Mouse (Mus musculus): ENCODE data around the gene Kat8.
A peak's percentile ranks its signal among the peaks of the same experiment; 100 is the strongest.
"Not testable (repeated sequence)": the region's sequence is repeated elsewhere in the genome, so short reads cannot be mapped to it uniquely, and the experiment has no call there.

Kat8 gene

GRCm38 (mm10) chr7:127912190-127912871, at the start of gene Kat8:
Kat8 (plus strand) TSS chr7:127912516.
- DNase-seq (ENCODE audit: low spot score in 2 of 2), result peak; percentile 69 to 89

GRCm38 (mm10) chr7:127866434-127866833, 45.9 kb upstream of the Kat8 start:
- no peak for DNase-seq (ENCODE audit: low spot score in 2 of 2)

GRCm38 (mm10) chr7:127867641-127868040, 44.7 kb upstream of the Kat8 start:
- DNase-seq (ENCODE audit: low spot score in 2 of 2), result no peak

GRCm38 (mm10) chr7:127869149-127869810, 43.0 kb upstream of the Kat8 start:
- peak in 1 of 2 experiments; percentile 33 for DNase-seq (ENCODE audit: low spot score in 2 of 2)

- no peak for DNase-seq (ENCODE audit: low spot score in 2 of 2)
These were observed 42.0 kb upstream of the Kat8 start for GRCm38 (mm10) chr7:127870136-127870821.

GRCm38 (mm10) chr7:127874812-127875626, 37.3 kb upstream of the Kat8 start:
- DNase-seq (ENCODE audit: low spot score in 2 of 2), result peak in 1 of 2 experiments; percentile 33

GRCm38 (mm10) chr7:127875627-127876001, 36.7 kb upstream of the Kat8 start:
- peak; percentile 79 to 93 for DNase-seq (ENCODE audit: low spot score in 2 of 2)

GRCm38 (mm10) chr7:127876041-127876466, 36.3 kb upstream of the Kat8 start, which contains the start of gene Zfp646:
Zfp646 (plus strand) TSS chr7:127876221.
- DNase-seq (ENCODE audit: low spot score in 2 of 2), result peak; percentile 27 to 62

- peak; percentile 72 to 91 for DNase-seq (ENCODE audit: low spot score in 2 of 2)
These were observed 35.6 kb upstream of the Kat8 start, which contains the start of gene Zfp668 for GRCm38 (mm10) chr7:127876467-127877348. Zfp668 (minus strand) TSS chr7:127876828.

- DNase-seq (ENCODE audit: low spot score in 2 of 2), result no peak
These were observed 33.0 kb upstream of the Kat8 start for GRCm38 (mm10) chr7:127879301-127879700.

GRCm38 (mm10) chr7:127880431-127880830, 31.9 kb upstream of the Kat8 start:
- no peak for DNase-seq (ENCODE audit: low spot score in 2 of 2)

GRCm38 (mm10) chr7:127885951-127886350, 26.4 kb upstream of the Kat8 start:
- DNase-seq (ENCODE audit: low spot score in 2 of 2), result no peak

GRCm38 (mm10) chr7:127886551-127886950, 25.8 kb upstream of the Kat8 start:
- DNase-seq (ENCODE audit: low spot score in 2 of 2), result no peak

GRCm38 (mm10) chr7:127887191-127887590, 25.1 kb upstream of the Kat8 start:
- no peak for DNase-seq (ENCODE audit: low spot score in 2 of 2)

GRCm38 (mm10) chr7:127887781-127888180, 24.5 kb upstream of the Kat8 start:
- DNase-seq (ENCODE audit: low spot score in 2 of 2), result no peak

GRCm38 (mm10) chr7:127888821-127889220, 23.5 kb upstream of the Kat8 start:
- no peak for DNase-seq (ENCODE audit: low spot score in 2 of 2)

GRCm38 (mm10) chr7:127890798-127891197, 21.5 kb upstream of the Kat8 start, which contains the start of gene Prss53:
Prss53 (minus strand) TSS chr7:127890970.
- DNase-seq (ENCODE audit: low spot score in 2 of 2), result no peak

GRCm38 (mm10) chr7:127894480-127894879, 17.8 kb upstream of the Kat8 start:
- DNase-seq (ENCODE audit: low spot score in 2 of 2), result no peak

- peak; percentile 92 to 96 for DNase-seq (ENCODE audit: low spot score in 2 of 2)
These were observed 16.9 kb upstream of the Kat8 start, which contains the start of the genes Gm21974 and Vkorc1 for GRCm38 (mm10) chr7:127895442-127895841. Gm21974 (minus strand) TSS chr7:127895454. Vkorc1 (minus strand) TSS chr7:127895617.

- not testable (repeated sequence) for DNase-seq (ENCODE audit: low spot score in 2 of 2)
These were observed 16.4 kb upstream of the Kat8 start for GRCm38 (mm10) chr7:127895891-127896290.

Measured in left cerebral cortex, adult 9 months (tissue).